Mouse (Mus musculus) embryonic facial prominence, embryonic 10.5 days (tissue): Measurements from ENCODE around the gene Fgf8. TPM values are rescaled to one million over a fixed set of nuclear protein-coding genes. Genes with fewer than 3 reads are reported as not detected.

Experiments
- DNase-seq: peaks from one replicate; pipeline ENCODE4 v3.0.0-alpha.2; 2017; ENCODE audit warnings: low spot score
- H3K27ac ChIP-seq: fragments of 300-500 bp; sonication (generic); replicated peaks from 2 replicates; pipeline ENCODE4 v1.5.1; 2016; ENCODE audit warnings: mild to moderate bottlenecking
- H3K27me3 ChIP-seq: fragments of 300-500 bp; sonication (generic); replicated peaks from 2 replicates; pipeline ENCODE4 v1.6.1; 2016; ENCODE audit warnings: low read depth, mild to moderate bottlenecking; ENCODE audit not compliant: poor library complexity, severe bottlenecking
- H3K36me3 ChIP-seq: fragments of 300-500 bp; sonication (generic); replicated peaks from 2 replicates; pipeline ENCODE4 v1.6.1; 2016; ENCODE audit warnings: mild to moderate bottlenecking, moderate library complexity
- H3K4me1 ChIP-seq: fragments of 300-500 bp; sonication (generic); 2 replicates; pipeline ENCODE4 v1.6.1; 2016
- H3K4me3 ChIP-seq: fragments of 300-500 bp; sonication (generic); 2 replicates; pipeline ENCODE4 v1.5.1; 2016; ENCODE audit warnings: mild to moderate bottlenecking, moderate library complexity
- H3K9me3 ChIP-seq: fragments of 300-500 bp; sonication (generic); 2 replicates; pipeline ENCODE4 v1.6.1; 2016; ENCODE audit warnings: mild to moderate bottlenecking
- WGBS: fragments of 180-500 bp; shearing (Covaris S2); methylation state at CpG from one replicate; pipeline ENCODE4 v1.1.7; 2016; 5-methylcytosine and 5-hydroxymethylcytosine counted together
- polyA plus RNA-seq: library from polyadenylated mRNA; unstranded; fragments of >200 nt; fragmentation: Nextera tagmentation; extraction: Ambion mirVana; gene quantifications from 2 replicates; pipeline ENCODE4 v1.2.1, GENCODE M21; 2016

Fgf8 gene
- polyA plus RNA-seq, 1 experiment from 2014 or later, result 43.2 TPM

GRCm38 (mm10) chr19:45746153-45747020 is 3.7 kb upstream of the Fgf8 start:
- H3K4me1 ChIP-seq, result peaks cover 68% of the 10 kb centered on the region
- peaks cover 7% of the 10 kb centered on the region for H3K36me3 ChIP-seq
- no peak overlapping the region for H3K27ac ChIP-seq
- H3K4me3 ChIP-seq, result peak overlapping the region; percentile 34
- DNase-seq, result peak; percentile 83
- no peaks in the 10 kb centered on the region for H3K9me3 ChIP-seq
- H3K27me3 ChIP-seq, result peaks cover 65% of the 10 kb centered on the region
- WGBS, result 7% methylated on average over 29 of the region's 29 CpGs

GRCm38 (mm10) chr19:45745344-45746152 is 2.8 kb upstream of the Fgf8 start:
- peaks cover 74% of the 10 kb centered on the region for H3K27me3 ChIP-seq
- H3K36me3 ChIP-seq, result peaks cover 1% of the 10 kb centered on the region; the same call in 1 of the 2 replicates
- peak overlapping the region; percentile 34 for H3K4me3 ChIP-seq
- H3K4me1 ChIP-seq, result peaks cover 72% of the 10 kb centered on the region
- H3K27ac ChIP-seq, result no peak overlapping the region
- H3K9me3 ChIP-seq, result no peaks in the 10 kb centered on the region
- peak; percentile 52 for DNase-seq
- 1% methylated on average over 32 of the region's 32 CpGs for WGBS

- WGBS, result 10% methylated on average over 7 of the region's 7 CpGs
- Histone ChIP-seq H3K27ac (no peak overlapping the region), H3K27me3 (peaks cover 93% of the 10 kb centered on the region), H3K4me1 (peaks cover 72% of the 10 kb centered on the region), H3K4me3 (peak overlapping the region; percentile 62; the same call in 1 of the 2 replicates), H3K9me3 (no peaks in the 10 kb centered on the region), H3K36me3 (no peaks in the 10 kb centered on the region)
- no peak for DNase-seq
Measured at GRCm38 (mm10) chr19:45743619-45744018, 904 bp upstream of the Fgf8 start.

- DNase-seq, result peak; percentile 58
- H3K27me3 ChIP-seq, result peaks cover 95% of the 10 kb centered on the region
- no peaks in the 10 kb centered on the region for H3K9me3 ChIP-seq
- WGBS, result under 1% methylated on average over 21 of the region's 44 CpGs
- no peak overlapping the region; the same call in 1 of the 2 replicates for H3K27ac ChIP-seq
- H3K4me3 ChIP-seq, result peak overlapping the region; percentile 62
- peaks cover 70% of the 10 kb centered on the region for H3K4me1 ChIP-seq
- H3K36me3 ChIP-seq, result no peaks in the 10 kb centered on the region
Measured at GRCm38 (mm10) chr19:45742984-45743575, 365 bp upstream of the Fgf8 start.

GRCm38 (mm10) chr19:45741431-45742217 is 1.1 kb downstream of the Fgf8 start:
- 1% methylated on average over 45 of the region's 45 CpGs for WGBS
- H3K27ac ChIP-seq, result peak overlapping the region; percentile 59
- no peaks in the 10 kb centered on the region for H3K9me3 ChIP-seq
- peaks cover 73% of the 10 kb centered on the region for H3K4me1 ChIP-seq
- H3K27me3 ChIP-seq, result peaks cover 100% of the 10 kb centered on the region
- peak; percentile 57 for DNase-seq
- H3K36me3 ChIP-seq, result no peaks in the 10 kb centered on the region
- H3K4me3 ChIP-seq, result peak overlapping the region; percentile 62

GRCm38 (mm10) chr19:45740817-45741216 is 1.9 kb downstream of the Fgf8 start:
- Histone ChIP-seq H3K36me3 (no peaks in the 10 kb centered on the region), H3K27ac (no peak overlapping the region), H3K27me3 (peaks cover 100% of the 10 kb centered on the region), H3K4me1 (peaks cover 69% of the 10 kb centered on the region), H3K9me3 (no peaks in the 10 kb centered on the region), H3K4me3 (peak overlapping the region; percentile 62)
- 1% methylated on average over 7 of the region's 7 CpGs for WGBS
- DNase-seq, result peak; percentile 48

GRCm38 (mm10) chr19:45740233-45740632 is 2.5 kb downstream of the Fgf8 start:
- Histone ChIP-seq H3K27me3 (peaks cover 100% of the 10 kb centered on the region), H3K9me3 (no peaks in the 10 kb centered on the region), H3K4me1 (peaks cover 68% of the 10 kb centered on the region), H3K4me3 (peak overlapping the region; percentile 62), H3K27ac (peak overlapping the region; percentile 44; the same call in 1 of the 2 replicates), H3K36me3 (no peaks in the 10 kb centered on the region)
- 4% methylated on average over 13 of the region's 13 CpGs for WGBS
- DNase-seq, result no peak

GRCm38 (mm10) chr19:45738521-45738920 is 4.2 kb downstream of the Fgf8 start:
- no peaks in the 10 kb centered on the region for H3K9me3 ChIP-seq

GRCm38 (mm10) chr19:45737846-45738484 is 4.8 kb downstream of the Fgf8 start:
- Histone ChIP-seq H3K4me1 (peaks cover 77% of the 10 kb centered on the region), H3K27ac (0 out of 2 replicates have a peak overlapping the region, but pooled peaks have one; percentile 61), H3K27me3 (peaks cover 100% of the 10 kb centered on the region), H3K4me3 (peak overlapping the region; percentile 52), H3K36me3 (no peaks in the 10 kb centered on the region), H3K9me3 (no peaks in the 10 kb centered on the region)
- WGBS, result 52% methylated on average over 10 of the region's 10 CpGs
- no peak for DNase-seq

More at GRCm38 (mm10) chr19:45738521-45738920, 4.2 kb downstream of the Fgf8 start:
- peaks cover 100% of the 10 kb centered on the region for H3K27me3 ChIP-seq
- peaks cover 79% of the 10 kb centered on the region for H3K4me1 ChIP-seq
- WGBS, result 41% methylated on average over 5 of the region's 5 CpGs
- no peaks in the 10 kb centered on the region for H3K36me3 ChIP-seq
- no peak overlapping the region for H3K27ac ChIP-seq
- peak; percentile 34 for DNase-seq
- peak overlapping the region; percentile 62; the same call in 1 of the 2 replicates for H3K4me3 ChIP-seq

GRCm38 (mm10) chr19:45737208-45737845 is 5.4 kb downstream of the Fgf8 start:
- Histone ChIP-seq H3K36me3 (no peaks in the 10 kb centered on the region), H3K4me1 (peaks cover 71% of the 10 kb centered on the region), H3K9me3 (no peaks in the 10 kb centered on the region), H3K27ac (peak overlapping the region; percentile 61), H3K27me3 (peaks cover 100% of the 10 kb centered on the region), H3K4me3 (peak overlapping the region; percentile 52)
- DNase-seq, result peak; percentile 41
- WGBS, result 9% methylated on average over 23 of the region's 23 CpGs

GRCm38 (mm10) chr19:45736855-45737207 is 5.9 kb downstream of the Fgf8 start:
- peak overlapping the region; percentile 52 for H3K4me3 ChIP-seq
- 1% methylated on average over 28 of the region's 28 CpGs for WGBS
- no peaks in the 10 kb centered on the region for H3K36me3 ChIP-seq
- peak overlapping the region; percentile 61 for H3K27ac ChIP-seq
- DNase-seq, result peak; percentile 72
- H3K4me1 ChIP-seq, result peaks cover 66% of the 10 kb centered on the region
- peaks cover 100% of the 10 kb centered on the region for H3K27me3 ChIP-seq
- H3K9me3 ChIP-seq, result no peaks in the 10 kb centered on the region
